Comparison of ENCODE assay signal across 12 mouse cellular contexts in genomic region chr10:116567491-116568405, GRCm38 (mm10). TPM values are rescaled to one million over a fixed set of nuclear protein-coding genes. Genes with fewer than 3 reads are reported as not detected.
DNase-seq lines count a peak whose midpoint lies in the region; ATAC-seq and TF ChIP-seq lines count a peak whose summit lies in the region.
"Had no signal": no experiment of that assay in that cellular context is flagged by ENCODE, and none has a peak within 500 bp of the region (broad histone marks: within the 10 kb centered on the region; RNA-seq: fewer than 3 reads in every experiment).

No protein-coding gene starts in this region.

- ATAC-seq in cerebellum, adult (ENCODE audit: insufficient number of reproducible peaks, low FRiP score, low TSS enrichment) = no peak
- no peak for ATAC-seq in limb, embryonic 14.5 days (ENCODE audit: low FRiP score, low read depth)
- ATAC-seq in granulocyte monocyte progenitor cell, adult 5-6 weeks (replicated peaks; ENCODE audit: poor library complexity, severe bottlenecking) = peak; percentile 67
- ATAC-seq: Patski had no signal

- H3K9ac ChIP-seq in limb, embryonic 14.5 days (ENCODE audit: low read depth, low read length, severe bottlenecking) = no peak overlapping the region
- H3K9ac ChIP-seq: hindbrain, embryonic 15.5 days; liver, embryonic 14.5 days had no signal

- H3K4me2 ChIP-seq in limb, embryonic 14.5 days (replicated peaks; ENCODE audit: low read depth, low read length, severe bottlenecking) = no peak overlapping the region
- H3K4me2 ChIP-seq: hindbrain, embryonic 15.5 days had no signal

- no peak overlapping the region for H3K27ac ChIP-seq in limb, embryonic 14.5 days (replicated peaks; ENCODE audit: low read depth, low read length)
- H3K27ac ChIP-seq in limb, embryonic 10.5 days = no peak overlapping the region
- H3K27ac ChIP-seq: hindbrain, embryonic 15.5 days; left cerebral cortex, adult 2 months; liver, embryonic 14.5 days had no signal

- H3K9me3 ChIP-seq in limb, embryonic 14.5 days (ENCODE audit: control insufficient read depth, low read length) = no peaks in the 10 kb centered on the region
- H3K9me3 ChIP-seq in limb, embryonic 10.5 days (replicated peaks) = no peaks in the 10 kb centered on the region
- H3K9me3 ChIP-seq: hindbrain, embryonic 15.5 days had no signal

- H3K27me3 ChIP-seq in limb, embryonic 14.5 days (ENCODE audit: control insufficient read depth, insufficient read depth, low read length) = no peaks in the 10 kb centered on the region
- H3K27me3 ChIP-seq in limb, embryonic 10.5 days (ENCODE audit: low read depth, poor library complexity, severe bottlenecking) = no peaks in the 10 kb centered on the region
- H3K27me3 ChIP-seq: hindbrain, embryonic 15.5 days; Patski had no signal

- H3K4me1 ChIP-seq in limb, embryonic 14.5 days (ENCODE audit: control insufficient read depth, insufficient read depth, low read length) = peaks cover 8% of the 10 kb centered on the region; the same call in 1 of the 2 replicates
- no peaks in the 10 kb centered on the region for H3K4me1 ChIP-seq in limb, embryonic 10.5 days

- WGBS in limb, embryonic 14.5 days = 89% methylated on average over 7 of the region's 7 CpGs
- 92% methylated on average over 7 of the region's 7 CpGs for WGBS in limb, embryonic 10.5 days

- no peaks in the 10 kb centered on the region for H3K36me3 ChIP-seq in limb, embryonic 14.5 days (ENCODE audit: control insufficient read depth, insufficient read depth, low read length)
- H3K36me3 ChIP-seq in limb, embryonic 10.5 days = 0 out of 2 replicates have a peak, but pooled peaks cover 2% of the 10 kb centered on the region
- H3K36me3 ChIP-seq: hindbrain, embryonic 15.5 days had no signal

- H3K4me3 ChIP-seq in limb, embryonic 14.5 days (replicated peaks; ENCODE audit: low read length) = no peak overlapping the region
- H3K4me3 ChIP-seq in limb, embryonic 10.5 days = no peak overlapping the region
- H3K4me3 ChIP-seq: hindbrain, embryonic 15.5 days; left cerebral cortex, adult 2 months had no signal

- TF ChIP-seq POLR2A in limb, embryonic 14.5 days (IDR thresholded peaks at IDR 0.05; ENCODE audit: borderline replicate concordance, extremely low read depth, insufficient read depth, insufficient read length) = no peak

- DNase-seq in cerebellum, adult 11-12 months = peak; percentile 44
- peak; percentile 17 for DNase-seq in limb, embryonic 14.5 days (ENCODE audit: low spot score)
- no peak for DNase-seq in limb, embryonic 10.5 days (ENCODE audit: low spot score)
- DNase-seq in brain, adult 2 months (ENCODE audit: low read depth, low spot score) = peak; percentile 70
- DNase-seq in right cerebral cortex, adult 2 months (ENCODE audit: low spot score in 2 of 2) = no peak
- DNase-seq in thymus, postnatal 36 days = no peak

RNA-seq across cellular contexts. Expression of gene Cnot2, which starts 13.6 kb away (rescaled TPM):
- polyA plus RNA-seq in limb, embryonic 14.5 days (2012; rRNA removed) = 98.8 and 101 TPM in 2 replicates
- 112 and 116 TPM in 2 replicates for polyA plus RNA-seq in limb, embryonic 14.5 days (2014; fragmentation: Nextera tagmentation; extraction: Ambion mirVana)
- 125 and 136 TPM in 2 replicates for polyA plus RNA-seq in limb, embryonic 10.5 days (2016; fragmentation: Nextera tagmentation; extraction: Ambion mirVana)
- total RNA-seq in granulocyte monocyte progenitor cell, adult 5-6 weeks (2014; fragmentation: Nextera tagmentation) = 83.5 and 98.9 TPM in 2 replicates
- 108 and 117 TPM in 2 replicates for total RNA-seq in granulocyte monocyte progenitor cell, adult 5-6 weeks (2017)

Comparison
In these comparisons a context has a peak if more than half of its experiments do, and no peak if none do; other contexts are left out.
1. DNase-seq: peak in cerebellum, adult 11-12 months (single experiment), limb, embryonic 14.5 days (single experiment) and brain, adult 2 months (single experiment); none in limb, embryonic 10.5 days (single experiment), right cerebral cortex, adult 2 months (0 of 2) and thymus, postnatal 36 days (0 of 2).